21 mouse cellular contexts compared by ENCODE assay signal in the genomic region with DNA sequence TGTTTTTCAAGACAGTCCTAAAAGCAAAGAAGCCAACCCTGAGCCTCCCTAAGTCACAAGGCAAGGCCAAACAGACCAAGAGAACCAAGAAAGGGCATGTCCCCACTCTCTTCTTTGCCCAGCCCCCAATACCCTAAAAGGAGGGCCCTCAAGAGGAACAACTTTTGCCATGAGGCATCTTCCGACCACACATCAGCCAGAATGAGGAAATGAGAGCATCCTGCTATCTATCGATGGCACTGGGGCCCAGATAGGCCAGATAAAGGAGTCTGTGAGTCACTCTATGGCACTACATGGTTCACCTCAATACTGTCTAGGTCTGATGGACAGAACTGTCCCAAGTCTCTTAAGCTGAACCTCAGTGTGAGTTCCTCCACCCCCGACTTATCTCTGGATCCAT.
A peak's percentile ranks its signal among the peaks of the same experiment; 100 is the strongest.
DNase-seq lines count a peak whose midpoint lies in the region; ATAC-seq and TF ChIP-seq lines count a peak whose summit lies in the region.
"Had no signal": no experiment of that assay in that cellular context is flagged by ENCODE, and none has a peak within 500 bp of the region (broad histone marks: within the 10 kb centered on the region; RNA-seq: fewer than 3 reads in every experiment).

No protein-coding gene starts in this region.

- H3K9me3 ChIP-seq in kidney, embryonic 16.5 days (ENCODE audit: low read length): no peaks in the 10 kb centered on the region
- H3K9me3 ChIP-seq in midbrain, embryonic 16.5 days (replicated peaks; ENCODE audit: control insufficient read depth, low read length, poor library complexity, severe bottlenecking): no peaks in the 10 kb centered on the region
- H3K9me3 ChIP-seq: embryonic facial prominence, embryonic 10.5 days; hindbrain, embryonic 12.5 days; neural tube, embryonic 15.5 days had no signal

- H3K27ac ChIP-seq in kidney, adult 2 months (ENCODE audit: insufficient read depth, low read depth, low read length): no peak overlapping the region
- H3K27ac ChIP-seq in kidney, embryonic 16.5 days (ENCODE audit: low read length): no peak overlapping the region
- H3K27ac ChIP-seq in midbrain, embryonic 16.5 days (ENCODE audit: low read length): no peak overlapping the region
- H3K27ac ChIP-seq: embryonic facial prominence, embryonic 10.5 days; hindbrain, embryonic 12.5 days; neural tube, embryonic 15.5 days; stomach, postnatal 0 days had no signal

- no peak for TF ChIP-seq CTCF in kidney, adult 2 months (conservative IDR thresholded peaks at IDR 0.05; ENCODE audit: insufficient read depth, insufficient read length, low read depth, low read length)

- no peaks in the 10 kb centered on the region for H3K4me1 ChIP-seq in kidney, adult 2 months (ENCODE audit: control insufficient read depth, insufficient read depth, low read length)
- peaks cover 6% of the 10 kb centered on the region for H3K4me1 ChIP-seq in kidney, embryonic 16.5 days (ENCODE audit: insufficient read depth, low read length)
- peaks cover 6% of the 10 kb centered on the region; the same call in 1 of the 2 replicates for H3K4me1 ChIP-seq in midbrain, embryonic 16.5 days (ENCODE audit: control insufficient read depth, insufficient read depth, low read length)

- H3K36me3 ChIP-seq in kidney, adult 2 months (ENCODE audit: control insufficient read depth, insufficient read depth, low read length): no peaks in the 10 kb centered on the region
- no peaks in the 10 kb centered on the region for H3K36me3 ChIP-seq in kidney, embryonic 16.5 days (ENCODE audit: insufficient read depth, low read length)
- H3K36me3 ChIP-seq in midbrain, embryonic 16.5 days (ENCODE audit: control insufficient read depth, insufficient read depth, low read length): no peaks in the 10 kb centered on the region
- H3K36me3 ChIP-seq: embryonic facial prominence, embryonic 10.5 days; hindbrain, embryonic 12.5 days; neural tube, embryonic 15.5 days had no signal

- no peak overlapping the region for H3K4me2 ChIP-seq in kidney, embryonic 16.5 days (replicated peaks; ENCODE audit: low read depth, low read length)
- H3K4me2 ChIP-seq in midbrain, embryonic 16.5 days (ENCODE audit: low read length): no peak overlapping the region
- H3K4me2 ChIP-seq: heart, embryonic 11.5 days; hindbrain, embryonic 12.5 days; neural tube, embryonic 15.5 days had no signal

- H3K4me3 ChIP-seq in kidney, adult 2 months (ENCODE audit: insufficient read depth, low read depth, low read length): no peak overlapping the region
- H3K4me3 ChIP-seq in kidney, embryonic 16.5 days (ENCODE audit: low read length): no peak overlapping the region
- no peak overlapping the region for H3K4me3 ChIP-seq in midbrain, embryonic 16.5 days (ENCODE audit: low read depth, low read length)
- H3K4me3 ChIP-seq: embryonic facial prominence, embryonic 10.5 days; hindbrain, embryonic 12.5 days; neural tube, embryonic 15.5 days had no signal

- TF ChIP-seq POLR2A in kidney, adult 2 months (IDR thresholded peaks at IDR 0.05; ENCODE audit: low read depth, low read length): no peak

- 69% methylated on average over 3 of the region's 3 CpGs for WGBS in kidney, adult 2 months
- whole genome bisulfite sequencing in kidney, embryonic 16.5 days: 83% methylated on average over 3 of the region's 3 CpGs
- 85% methylated on average over 3 of the region's 3 CpGs for WGBS in midbrain, embryonic 16.5 days

- peak; percentile 2 for DNase-seq in kidney, adult 2 months
- DNase-seq in B cell, adult 2 months: peak; percentile 24 to 32
- peak; percentile 1 to 21 for DNase-seq in natural killer cell, adult 2 months (ENCODE audit: low spot score in 2 of 2)
- DNase-seq in cerebellum, adult 8-10 months: no peak
- DNase-seq: adrenal gland, postnatal 10 days; cerebellum, adult 2 months; forebrain, postnatal 0 days; kidney, adult 11 months; kidney, postnatal 10 days; midbrain, embryonic 14.5 days; right cerebral cortex, adult 18-20 months; right cerebral cortex, postnatal 4 days; thymus, adult 2 months had no signal

- H3K9ac ChIP-seq in kidney, embryonic 16.5 days (replicated peaks; ENCODE audit: low read length): no peak overlapping the region
- H3K9ac ChIP-seq in midbrain, embryonic 16.5 days (ENCODE audit: low read depth, low read length): no peak overlapping the region
- H3K9ac ChIP-seq: forebrain, postnatal 0 days; hindbrain, embryonic 12.5 days; neural tube, embryonic 15.5 days had no signal

- H3K27me3 ChIP-seq in kidney, adult 2 months (replicated peaks; ENCODE audit: control insufficient read depth, insufficient read depth, low read length): no peaks in the 10 kb centered on the region
- no peaks in the 10 kb centered on the region for H3K27me3 ChIP-seq in kidney, embryonic 16.5 days (ENCODE audit: insufficient read depth, low read length)
- H3K27me3 ChIP-seq in midbrain, embryonic 16.5 days (ENCODE audit: control insufficient read depth, insufficient read depth, low read depth, low read length): no peaks in the 10 kb centered on the region
- H3K27me3 ChIP-seq: hindbrain, embryonic 12.5 days; neural tube, embryonic 15.5 days had no signal

- no peak for ATAC-seq in kidney, embryonic 16.5 days (ENCODE audit: low FRiP score, low TSS enrichment)
- ATAC-seq in granulocyte monocyte progenitor cell, adult 5-6 weeks (replicated peaks; ENCODE audit: poor library complexity, severe bottlenecking): peak; percentile 87
- ATAC-seq in midbrain, embryonic 16.5 days: no peak
- ATAC-seq: forebrain, postnatal 0 days had no signal
